Mouse (Mus musculus) thymus, adult 2 months (tissue): ENCODE results near the gene Tfeb.

Experiments
- CTCF ChIP-seq: fragments of 200-500 bp; IDR thresholded peaks from 2 replicates; pipeline ENCODE4 v1.5.1; 2012; ENCODE audit warnings: mild to moderate bottlenecking, control low read depth, low read length, moderate library complexity, borderline replicate concordance; ENCODE audit not compliant: control insufficient read depth, poor library complexity, insufficient read depth; ENCODE audit errors: extremely low read depth
- POLR2A ChIP-seq: fragments of 200-500 bp; IDR thresholded peaks from 2 replicates; pipeline ENCODE4 v1.6.1; 2012; ENCODE audit warnings: mild to moderate bottlenecking, low read length, control low read depth, moderate library complexity; ENCODE audit not compliant: control insufficient read depth, poor library complexity, insufficient read depth; ENCODE audit errors: extremely low read depth

DNA sequence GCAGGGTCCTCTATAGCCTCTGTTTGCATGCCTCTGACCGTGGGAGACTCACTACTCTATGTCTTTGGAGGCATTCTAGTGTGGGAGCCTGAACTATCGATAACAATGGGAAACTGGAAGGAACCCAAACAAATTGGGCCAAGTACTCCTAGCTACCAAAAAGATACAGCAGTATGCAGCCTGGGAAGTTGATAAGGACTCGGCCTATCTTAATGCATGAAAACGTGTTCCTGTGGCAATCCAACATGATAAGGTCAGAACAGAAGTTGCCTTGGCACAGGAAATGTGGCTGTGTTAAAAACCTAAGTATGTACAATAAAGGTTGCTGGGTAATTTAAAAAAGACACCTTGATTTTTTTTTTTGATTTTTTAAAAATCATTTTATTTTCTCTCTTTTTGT lies 15.6 kb upstream of the Tfeb start:
- TF ChIP-seq CTCF (no peak), POLR2A (no peak)
